Mouse (Mus musculus) small intestine, adult 2 months (tissue): Measurements from ENCODE around the gene Cgnl1.

Experiments
- CTCF ChIP-seq: fragments of 200-500 bp; IDR thresholded peaks from 2 replicates; pipeline ENCODE4 v1.5.1; 2012; ENCODE audit warnings: low read depth, mild to moderate bottlenecking, control low read depth, inconsistent platforms, low read length, moderate library complexity, mixed read lengths; ENCODE audit not compliant: insufficient replicate concordance, insufficient read length; ENCODE audit errors: extremely low read depth
- POLR2A ChIP-seq: fragments of 200-500 bp; IDR thresholded peaks from 2 replicates; pipeline ENCODE4 v1.6.1; 2012; ENCODE audit warnings: low read depth, mild to moderate bottlenecking, control low read depth, inconsistent platforms, low read length, moderate library complexity

DNA sequence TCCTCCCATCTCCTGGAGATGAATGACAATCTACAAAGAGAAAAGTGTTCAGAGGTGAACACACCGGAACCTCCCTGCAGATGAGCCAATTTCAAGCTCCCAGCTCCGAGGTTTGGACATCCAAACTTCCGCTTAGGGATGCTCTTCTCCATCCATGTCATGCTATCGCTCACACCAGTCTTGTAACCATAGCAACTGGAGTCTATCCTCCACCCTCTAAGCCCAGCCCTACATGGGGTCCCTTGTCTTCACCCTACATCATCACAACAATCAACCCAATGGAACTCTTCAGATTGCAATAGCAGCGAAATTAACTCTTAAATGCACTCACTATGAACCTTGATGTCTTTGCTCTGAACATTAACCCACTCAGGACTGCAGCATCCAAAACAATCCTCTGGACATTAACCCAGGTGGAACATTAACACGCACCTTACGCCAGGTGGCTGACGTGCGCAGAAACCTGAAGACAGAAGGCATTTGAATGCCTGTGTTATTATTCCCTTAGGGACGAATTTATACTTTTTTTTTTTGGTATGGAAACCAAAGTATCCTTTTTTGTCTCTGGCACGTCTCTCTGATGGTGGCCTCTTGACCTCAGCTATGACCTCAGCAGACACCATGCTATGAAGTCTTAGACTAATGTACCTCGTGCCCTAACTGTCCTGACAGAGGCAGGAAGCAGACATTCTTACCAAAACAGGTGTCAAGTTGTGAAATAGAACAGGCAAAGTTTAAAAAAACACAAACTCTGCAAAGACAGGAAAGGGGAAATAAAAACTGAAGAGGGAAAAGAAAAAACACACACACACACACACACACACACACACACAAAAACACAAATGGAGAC lies 33.1 kb downstream of the Cgnl1 start:
- TF ChIP-seq CTCF: no peak
- TF ChIP-seq POLR2A: no peak
